ENCODE assay signal across 37 mouse cellular contexts in the genomic region with DNA sequence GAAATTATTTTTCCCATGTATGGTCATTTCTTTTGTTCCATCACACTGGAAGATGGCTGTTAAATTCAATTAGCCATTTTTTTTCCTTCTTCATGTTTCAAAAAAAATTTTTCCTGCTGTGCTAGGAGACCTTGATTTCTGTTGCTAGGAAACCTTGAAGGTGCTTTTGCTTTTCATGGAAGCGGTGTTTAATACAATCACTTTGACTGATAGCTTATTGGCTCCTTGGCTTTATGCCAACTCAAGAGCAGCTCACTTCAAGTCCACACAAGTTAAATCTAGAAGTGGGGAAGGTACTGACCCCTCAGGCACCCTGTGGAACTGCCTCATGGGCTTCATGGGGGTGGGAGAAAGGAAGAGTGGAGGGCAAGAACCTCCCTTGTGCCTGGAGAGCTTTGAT. TPM values are rescaled to one million over a fixed set of nuclear protein-coding genes. Genes with fewer than 3 reads are reported as not detected.
DNase-seq lines count a peak whose midpoint lies in the region; ATAC-seq and TF ChIP-seq lines count a peak whose summit lies in the region.
"Had no signal": no experiment of that assay in that cellular context is flagged by ENCODE, and none has a peak within 500 bp of the region (broad histone marks: within the 10 kb centered on the region; RNA-seq: fewer than 3 reads in every experiment).

No protein-coding gene starts in this region.

- H3K27ac ChIP-seq in hindbrain, embryonic 14.5 days: no peak overlapping the region
- H3K27ac ChIP-seq in hindbrain, embryonic 12.5 days: no peak overlapping the region
- H3K27ac ChIP-seq in midbrain, embryonic 14.5 days (replicated peaks; ENCODE audit: low read depth, low read length): no peak overlapping the region
- H3K27ac ChIP-seq in midbrain, embryonic 13.5 days: no peak overlapping the region
- peak overlapping the region; percentile 6; the same call in 1 of the 2 replicates for H3K27ac ChIP-seq in midbrain, embryonic 15.5 days
- no peak overlapping the region for H3K27ac ChIP-seq in stomach, postnatal 0 days (replicated peaks)
- H3K27ac ChIP-seq: heart, embryonic 10.5 days; kidney, embryonic 15.5 days; limb, embryonic 12.5 days; liver, embryonic 15.5 days; midbrain, embryonic 12.5 days; neural tube, embryonic 12.5 days had no signal

- no peaks in the 10 kb centered on the region for H3K36me3 ChIP-seq in hindbrain, embryonic 14.5 days (replicated peaks; ENCODE audit: control insufficient read depth, insufficient read depth)
- H3K36me3 ChIP-seq in hindbrain, embryonic 12.5 days: no peaks in the 10 kb centered on the region
- no peaks in the 10 kb centered on the region for H3K36me3 ChIP-seq in midbrain, embryonic 14.5 days (ENCODE audit: control insufficient read depth, insufficient read depth, low read length)
- 0 out of 2 replicates have a peak, but pooled peaks cover 3% of the 10 kb centered on the region for H3K36me3 ChIP-seq in midbrain, embryonic 13.5 days
- no peaks in the 10 kb centered on the region for H3K36me3 ChIP-seq in midbrain, embryonic 15.5 days (replicated peaks)
- H3K36me3 ChIP-seq in stomach, postnatal 0 days (ENCODE audit: control insufficient read depth, insufficient read depth, low read length): no peaks in the 10 kb centered on the region
- H3K36me3 ChIP-seq: heart, embryonic 10.5 days; kidney, embryonic 15.5 days; limb, embryonic 12.5 days; liver, embryonic 15.5 days; midbrain, embryonic 12.5 days; neural tube, embryonic 12.5 days had no signal

- no peak overlapping the region for H3K4me2 ChIP-seq in hindbrain, embryonic 14.5 days (replicated peaks)
- no peak overlapping the region for H3K4me2 ChIP-seq in hindbrain, embryonic 12.5 days (replicated peaks)
- H3K4me2 ChIP-seq in midbrain, embryonic 14.5 days (ENCODE audit: low read length): no peak overlapping the region
- H3K4me2 ChIP-seq in midbrain, embryonic 13.5 days (replicated peaks): no peak overlapping the region
- no peak overlapping the region for H3K4me2 ChIP-seq in midbrain, embryonic 15.5 days
- H3K4me2 ChIP-seq in stomach, postnatal 0 days (replicated peaks; ENCODE audit: low read depth): no peak overlapping the region
- H3K4me2 ChIP-seq: kidney, embryonic 15.5 days; limb, embryonic 12.5 days; liver, embryonic 15.5 days; lung, embryonic 14.5 days; midbrain, embryonic 12.5 days; neural tube, embryonic 12.5 days had no signal

- no peak for DNase-seq in hindbrain, embryonic 14.5 days (ENCODE audit: low spot score)
- DNase-seq in midbrain, embryonic 14.5 days: peak; percentile 42
- DNase-seq in stomach, postnatal 0 days (ENCODE audit: low spot score): no peak
- no peak for DNase-seq in left cerebral cortex, postnatal 4 days
- no peak for DNase-seq in lung, postnatal 36 days
- DNase-seq: adrenal gland, postnatal 36 days; B cell, adult 2 months; cerebellum, adult 8-10 months; cerebellum, postnatal 25 days; gastrocnemius, postnatal 25 days; heart, adult 11 months; heart, postnatal 4 days; kidney, adult 18-20 months; kidney, postnatal 25 days; lung, embryonic 14.5 days; lung, postnatal 14 days; right cerebral cortex, adult 18-20 months; spleen, adult 18-20 months; thymus, postnatal 14 days had no signal

- TF ChIP-seq EP300 in stomach, postnatal 0 days (optimal IDR thresholded peaks at IDR 0.05): no peak

- H3K4me1 ChIP-seq in hindbrain, embryonic 14.5 days (replicated peaks; ENCODE audit: control insufficient read depth, insufficient read depth, low read length): no peaks in the 10 kb centered on the region
- no peaks in the 10 kb centered on the region for H3K4me1 ChIP-seq in hindbrain, embryonic 12.5 days
- no peaks in the 10 kb centered on the region for H3K4me1 ChIP-seq in midbrain, embryonic 14.5 days (ENCODE audit: control insufficient read depth, insufficient read depth, low read length)
- no peaks in the 10 kb centered on the region for H3K4me1 ChIP-seq in midbrain, embryonic 13.5 days (replicated peaks)
- peaks cover 3% of the 10 kb centered on the region; the same call in 1 of the 2 replicates for H3K4me1 ChIP-seq in midbrain, embryonic 15.5 days
- no peaks in the 10 kb centered on the region for H3K4me1 ChIP-seq in stomach, postnatal 0 days (replicated peaks; ENCODE audit: control insufficient read depth, insufficient read depth)
- H3K4me1 ChIP-seq: heart, embryonic 10.5 days; liver, embryonic 15.5 days; midbrain, embryonic 12.5 days; neural tube, embryonic 12.5 days had no signal

- H3K9me3 ChIP-seq in hindbrain, embryonic 14.5 days (ENCODE audit: control insufficient read depth, low read length): no peaks in the 10 kb centered on the region
- H3K9me3 ChIP-seq in hindbrain, embryonic 12.5 days (replicated peaks): no peaks in the 10 kb centered on the region
- no peaks in the 10 kb centered on the region for H3K9me3 ChIP-seq in midbrain, embryonic 14.5 days (ENCODE audit: control insufficient read depth, low read length)
- no peaks in the 10 kb centered on the region for H3K9me3 ChIP-seq in midbrain, embryonic 13.5 days
- no peaks in the 10 kb centered on the region for H3K9me3 ChIP-seq in midbrain, embryonic 15.5 days
- no peaks in the 10 kb centered on the region for H3K9me3 ChIP-seq in stomach, postnatal 0 days (ENCODE audit: control insufficient read depth, low read length)
- H3K9me3 ChIP-seq: heart, embryonic 10.5 days; kidney, embryonic 15.5 days; limb, embryonic 12.5 days; liver, embryonic 15.5 days; midbrain, embryonic 12.5 days; neural tube, embryonic 12.5 days had no signal

- peak; percentile 48; the same call in 1 of the 2 replicates for ATAC-seq in hindbrain, embryonic 14.5 days (ENCODE audit: low FRiP score)
- ATAC-seq in hindbrain, embryonic 12.5 days (ENCODE audit: low FRiP score): no peak
- no peak for ATAC-seq in midbrain, embryonic 14.5 days (ENCODE audit: low FRiP score, low TSS enrichment)
- ATAC-seq in midbrain, embryonic 13.5 days: no peak
- ATAC-seq in midbrain, embryonic 15.5 days (replicated peaks): peak; percentile 74
- ATAC-seq in stomach, postnatal 0 days (ENCODE audit: low FRiP score, low TSS enrichment): 0 out of 2 replicates have a peak, but pooled peaks have one; percentile 25

- H3K4me3 ChIP-seq in hindbrain, embryonic 14.5 days (replicated peaks; ENCODE audit: low read length): no peak overlapping the region
- H3K4me3 ChIP-seq in hindbrain, embryonic 12.5 days: no peak overlapping the region
- no peak overlapping the region for H3K4me3 ChIP-seq in midbrain, embryonic 14.5 days (replicated peaks; ENCODE audit: low read depth, low read length)
- no peak overlapping the region for H3K4me3 ChIP-seq in midbrain, embryonic 13.5 days (replicated peaks)
- no peak overlapping the region for H3K4me3 ChIP-seq in midbrain, embryonic 15.5 days
- H3K4me3 ChIP-seq in stomach, postnatal 0 days (ENCODE audit: low read depth, low read length): no peak overlapping the region
- H3K4me3 ChIP-seq: heart, embryonic 10.5 days; kidney, embryonic 15.5 days; limb, embryonic 12.5 days; liver, embryonic 15.5 days; midbrain, embryonic 12.5 days; myocyte; neural tube, embryonic 12.5 days had no signal

- WGBS in hindbrain, embryonic 14.5 days: 47% methylated on average over 1 of the region's 1 CpGs
- 59% methylated on average over 1 of the region's 1 CpGs for WGBS in hindbrain, embryonic 12.5 days
- 55% methylated on average over 1 of the region's 1 CpGs for WGBS in midbrain, embryonic 14.5 days
- 62% methylated on average over 1 of the region's 1 CpGs for WGBS in midbrain, embryonic 13.5 days
- WGBS in midbrain, embryonic 15.5 days: 71% methylated on average over 1 of the region's 1 CpGs
- WGBS in stomach, postnatal 0 days: 38% methylated on average over 1 of the region's 1 CpGs

- TF ChIP-seq CTCF in stomach, postnatal 0 days (IDR thresholded peaks at IDR 0.05; ENCODE audit: low read depth): no peak

- no peaks in the 10 kb centered on the region for H3K27me3 ChIP-seq in hindbrain, embryonic 14.5 days (ENCODE audit: control insufficient read depth, insufficient read depth, low read length)
- no peaks in the 10 kb centered on the region for H3K27me3 ChIP-seq in hindbrain, embryonic 12.5 days
- no peaks in the 10 kb centered on the region for H3K27me3 ChIP-seq in midbrain, embryonic 14.5 days (ENCODE audit: control insufficient read depth, insufficient read depth, low read length)
- H3K27me3 ChIP-seq in midbrain, embryonic 13.5 days: no peaks in the 10 kb centered on the region
- H3K27me3 ChIP-seq in midbrain, embryonic 15.5 days (replicated peaks): no peaks in the 10 kb centered on the region
- H3K27me3 ChIP-seq in stomach, postnatal 0 days (ENCODE audit: control insufficient read depth, insufficient read depth, low read length): no peaks in the 10 kb centered on the region
- H3K27me3 ChIP-seq: kidney, embryonic 15.5 days; limb, embryonic 12.5 days; liver, embryonic 15.5 days; midbrain, embryonic 12.5 days; neural tube, embryonic 12.5 days had no signal

- intact Hi-C loops in left cerebral cortex, postnatal 4 days (cut with DNase I): no loop called here

- H3K9ac ChIP-seq in hindbrain, embryonic 14.5 days: no peak overlapping the region
- H3K9ac ChIP-seq in hindbrain, embryonic 12.5 days: no peak overlapping the region
- no peak overlapping the region for H3K9ac ChIP-seq in midbrain, embryonic 14.5 days (replicated peaks; ENCODE audit: low read length)
- no peak overlapping the region for H3K9ac ChIP-seq in midbrain, embryonic 13.5 days (replicated peaks)
- no peak overlapping the region for H3K9ac ChIP-seq in midbrain, embryonic 15.5 days
- H3K9ac ChIP-seq in stomach, postnatal 0 days (ENCODE audit: low read length): no peak overlapping the region
- H3K9ac ChIP-seq: kidney, embryonic 15.5 days; limb, embryonic 12.5 days; liver, embryonic 15.5 days; lung, embryonic 14.5 days; midbrain, embryonic 12.5 days; neural tube, embryonic 12.5 days had no signal

RNA-seq across cellular contexts. Expression of a gene that starts 38.1 kb away (rescaled TPM):
- not detected in 2 replicates for polyA plus RNA-seq in hindbrain, embryonic 14.5 days (2014; fragmentation: Nextera tagmentation; extraction: Ambion mirVana)
- not detected in 2 replicates for polyA plus RNA-seq in hindbrain, embryonic 12.5 days (2016; fragmentation: Nextera tagmentation; extraction: Ambion mirVana)
- not detected in 2 replicates for polyA plus RNA-seq in midbrain, embryonic 14.5 days (2014; fragmentation: Nextera tagmentation; extraction: Ambion mirVana)
- not detected in 2 replicates for polyA plus RNA-seq in midbrain, embryonic 13.5 days (2015; fragmentation: Nextera tagmentation; extraction: Ambion mirVana)
- not detected in 2 replicates for polyA plus RNA-seq in midbrain, embryonic 15.5 days (2015; fragmentation: Nextera tagmentation; extraction: Ambion mirVana)
- polyA plus RNA-seq in stomach, postnatal 0 days (2015; fragmentation: Nextera tagmentation; extraction: Ambion mirVana): 0.52 TPM in 1 of 2 replicates, not detected in the other
- total RNA-seq in left cerebral cortex, postnatal 4 days (2021): not detected
- total RNA-seq: adrenal gland, postnatal 36 days; heart, postnatal 4 days; layer of hippocampus, adult 18-20 months; layer of hippocampus, postnatal 10 days; liver, adult 2 months; megakaryocyte progenitor cell, adult 5-6 weeks had no signal
- polyA plus RNA-seq: embryonic facial prominence, embryonic 11.5 days; heart, embryonic 10.5 days; heart, embryonic 16.5 days; intestine, embryonic 14.5 days; kidney, embryonic 15.5 days; limb, embryonic 12.5 days; liver, adult 2 months; liver, embryonic 15.5 days; lung, embryonic 14.5 days; midbrain, embryonic 12.5 days; myocyte; neural tube, embryonic 12.5 days; testis, adult 2 months had no signal

Comparison
In these comparisons a context has a peak if more than half of its experiments do, and no peak if none do; other contexts are left out.
1. ATAC-seq: peak in hindbrain, embryonic 14.5 days (single experiment), midbrain, embryonic 15.5 days (single experiment) and stomach, postnatal 0 days (single experiment); none in hindbrain, embryonic 12.5 days (single experiment), midbrain, embryonic 14.5 days (single experiment) and midbrain, embryonic 13.5 days (single experiment).